Mouse (Mus musculus) megakaryocyte, embryonic 14.5 days (primary cell): ENCODE results near the gene Exoc2. TPM values are rescaled to one million over a fixed set of nuclear protein-coding genes. Genes with fewer than 3 reads are reported as not detected.

Source experiments
- H3K27me3 ChIP-seq: replicated peaks from 2 replicates; pipeline ENCODE3; 2012; ENCODE audit warnings: inconsistent platforms
- H3K36me3 ChIP-seq: replicated peaks from 2 replicates; pipeline ENCODE3; 2012; ENCODE audit warnings: low read length, inconsistent platforms, mixed read lengths
- H3K4me1 ChIP-seq: 2 replicates; pipeline ENCODE4 v1.6.1; 2012; ENCODE audit warnings: inconsistent platforms
- H3K4me3 ChIP-seq: replicated peaks from 2 replicates; pipeline ENCODE3; 2012; ENCODE audit warnings: moderate library complexity, mild to moderate bottlenecking, inconsistent platforms
- H3K9me3 ChIP-seq: 2 replicates; pipeline ENCODE4 v1.6.1; 2012; ENCODE audit warnings: inconsistent platforms
- FLI1 ChIP-seq: IDR thresholded peaks from 2 replicates; pipeline ENCODE4 v1.6.1; 2012; ENCODE audit warnings: low read length, inconsistent platforms, mixed read lengths
- GATA1 ChIP-seq: IDR thresholded peaks from 3 replicates; pipeline ENCODE4 v1.6.1; 2012; ENCODE audit warnings: mixed read lengths, low read length, inconsistent platforms, borderline replicate concordance
- polyA plus RNA-seq: library from polyadenylated mRNA; stranded (reverse); fragments of >175 nt; gene quantifications from 2 replicates; pipeline ENCODE4 v1.2.3, GENCODE M21; 2012; ENCODE audit warnings: low replicate concordance; ENCODE audit not compliant: insufficient read depth

Gene Exoc2
- polyA plus RNA-seq, 1 experiment: 3.9 TPM

DNA sequence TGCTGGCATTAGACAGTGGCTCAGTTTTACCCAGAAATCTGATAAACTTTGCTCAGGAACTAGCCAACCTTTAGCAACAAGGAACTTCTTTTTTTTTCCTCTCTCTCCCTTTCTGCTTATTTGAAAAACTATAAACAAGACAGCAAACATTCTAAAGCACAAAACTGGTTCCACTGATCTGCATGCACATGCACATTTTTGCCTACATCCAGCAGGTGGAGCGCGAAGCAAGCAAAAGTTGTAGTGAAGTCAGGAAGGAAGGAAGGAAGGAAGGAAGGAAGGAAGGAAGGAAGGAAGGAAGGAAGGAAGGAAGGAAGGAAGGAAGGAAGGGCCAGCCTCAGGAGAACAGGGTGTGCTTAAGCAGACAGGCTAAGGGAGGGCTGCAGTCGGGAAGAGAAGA is 109.9 kb downstream of the Exoc2 start:
- TF ChIP-seq FLI1 (no peak), GATA1 (no peak)
- peaks cover 95% of the 10 kb centered on the region for H3K36me3 ChIP-seq
- no peaks in the 10 kb centered on the region for H3K9me3 ChIP-seq
- peaks cover 7% of the 10 kb centered on the region; the same call in 1 of the 2 replicates for H3K4me1 ChIP-seq
- no peaks in the 10 kb centered on the region for H3K27me3 ChIP-seq
- no peak overlapping the region for H3K4me3 ChIP-seq

DNA sequence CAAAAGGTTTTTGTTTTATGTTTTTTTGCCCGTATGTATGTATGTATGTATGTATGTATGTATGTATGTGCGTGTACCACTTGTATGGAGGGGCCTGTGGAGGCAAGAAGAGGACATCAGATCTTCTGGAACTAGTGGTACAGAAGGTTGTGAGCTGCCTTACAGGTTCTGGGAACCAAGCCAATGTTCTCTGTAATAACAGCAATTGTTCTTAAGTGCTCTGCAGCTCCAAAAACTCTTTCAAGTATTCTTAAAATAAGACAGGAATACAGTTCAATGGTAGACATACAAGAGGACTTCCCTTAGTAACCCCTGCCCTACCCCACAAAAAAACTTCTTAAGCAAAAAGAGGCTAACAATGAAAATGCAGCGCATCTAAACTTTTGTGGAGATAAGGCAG is 115.5 kb downstream of the Exoc2 start:
- Histone ChIP-seq H3K27me3 (no peaks in the 10 kb centered on the region), H3K9me3 (no peaks in the 10 kb centered on the region), H3K4me1 (no peaks in the 10 kb centered on the region), H3K4me3 (no peak overlapping the region), H3K36me3 (peaks cover 97% of the 10 kb centered on the region)
- TF ChIP-seq FLI1 (no peak), GATA1 (no peak)

GRCm38 (mm10) chr13:30850736-30851135 is 123.2 kb downstream of the Exoc2 start:
- H3K4me3 ChIP-seq: no peak overlapping the region
- no peak for TF ChIP-seq FLI1
- TF ChIP-seq GATA1: no peak
- no peaks in the 10 kb centered on the region for H3K9me3 ChIP-seq
- peaks cover 87% of the 10 kb centered on the region for H3K36me3 ChIP-seq
- no peaks in the 10 kb centered on the region for H3K27me3 ChIP-seq
- H3K4me1 ChIP-seq: no peaks in the 10 kb centered on the region

- Histone ChIP-seq H3K4me1 (no peaks in the 10 kb centered on the region), H3K36me3 (peaks cover 77% of the 10 kb centered on the region), H3K27me3 (no peaks in the 10 kb centered on the region)
Measured at GRCm38 (mm10) chr13:30848001-30848400, 125.9 kb downstream of the Exoc2 start.

GRCm38 (mm10) chr13:30846506-30846905 is 127.4 kb downstream of the Exoc2 start:
- H3K4me1 ChIP-seq: no peaks in the 10 kb centered on the region
- H3K9me3 ChIP-seq: no peaks in the 10 kb centered on the region
- H3K27me3 ChIP-seq: no peaks in the 10 kb centered on the region
- H3K4me3 ChIP-seq: no peak overlapping the region
- TF ChIP-seq GATA1 (no peak), FLI1 (no peak)
- peaks cover 82% of the 10 kb centered on the region for H3K36me3 ChIP-seq

More at GRCm38 (mm10) chr13:30848001-30848400, 125.9 kb downstream of the Exoc2 start:
- Histone ChIP-seq H3K9me3 (no peaks in the 10 kb centered on the region), H3K4me3 (no peak overlapping the region)
- TF ChIP-seq FLI1 (no peak), GATA1 (no peak)

GRCm38 (mm10) chr13:30843049-30843448 is 130.8 kb downstream of the Exoc2 start:
- no peaks in the 10 kb centered on the region for H3K27me3 ChIP-seq
- TF ChIP-seq FLI1 (no peak), GATA1 (no peak)
- peaks cover 85% of the 10 kb centered on the region for H3K36me3 ChIP-seq
- no peaks in the 10 kb centered on the region for H3K9me3 ChIP-seq
- H3K4me3 ChIP-seq: no peak overlapping the region
- H3K4me1 ChIP-seq: no peaks in the 10 kb centered on the region

- TF ChIP-seq GATA1 (no peak), FLI1 (no peak)
- Histone ChIP-seq H3K27me3 (no peaks in the 10 kb centered on the region), H3K4me3 (no peak overlapping the region), H3K9me3 (no peaks in the 10 kb centered on the region), H3K4me1 (peaks cover 2% of the 10 kb centered on the region; the same call in 1 of the 2 replicates), H3K36me3 (peaks cover 81% of the 10 kb centered on the region)
Measured at GRCm38 (mm10) chr13:30841843-30842242, 132.1 kb downstream of the Exoc2 start.

DNA sequence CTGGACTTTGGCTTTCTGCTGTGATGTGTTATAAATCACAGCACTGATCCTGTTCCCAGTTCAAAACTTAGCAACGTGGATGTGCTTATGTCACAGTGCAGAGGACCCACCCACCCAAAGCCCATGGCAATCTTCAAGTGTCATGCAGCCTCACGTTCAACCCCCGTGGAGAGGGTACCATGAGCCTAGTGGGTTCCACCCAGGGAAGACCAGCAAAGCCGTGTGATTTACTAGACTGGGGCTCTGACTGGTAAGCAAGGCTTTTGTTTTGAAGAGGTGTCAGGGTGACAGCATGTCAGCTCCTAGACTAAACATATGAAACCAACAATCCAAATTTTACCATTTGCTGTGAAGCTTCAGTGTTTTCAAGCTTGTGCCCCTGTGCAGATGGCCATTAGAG is 132.6 kb downstream of the Exoc2 start:
- Histone ChIP-seq H3K36me3 (peaks cover 77% of the 10 kb centered on the region), H3K9me3 (no peaks in the 10 kb centered on the region), H3K4me1 (peaks cover 5% of the 10 kb centered on the region; the same call in 1 of the 2 replicates), H3K27me3 (no peaks in the 10 kb centered on the region), H3K4me3 (no peak overlapping the region)
- TF ChIP-seq GATA1: no peak
- TF ChIP-seq FLI1: no peak

DNA sequence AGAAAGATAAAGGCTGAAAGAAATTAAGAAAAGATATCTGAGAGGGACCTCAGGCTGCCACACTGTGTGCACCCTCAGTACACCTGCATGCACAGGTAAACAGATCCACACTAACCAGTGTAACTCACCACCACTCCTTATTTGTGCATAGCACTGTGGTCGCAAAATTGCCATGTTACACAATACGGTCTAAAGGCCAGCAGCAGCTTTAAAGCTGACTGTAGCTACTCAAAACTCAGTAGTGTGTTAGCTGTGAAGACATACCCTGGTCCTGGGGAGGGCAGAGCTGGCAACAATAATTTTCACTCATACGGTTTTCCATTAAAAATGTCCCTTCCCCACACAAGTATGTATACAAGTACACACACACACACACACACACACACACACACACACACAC is 133.2 kb downstream of the Exoc2 start:
- peaks cover 5% of the 10 kb centered on the region; the same call in 1 of the 2 replicates for H3K4me1 ChIP-seq
- H3K27me3 ChIP-seq: no peaks in the 10 kb centered on the region
- no peaks in the 10 kb centered on the region for H3K9me3 ChIP-seq
- TF ChIP-seq GATA1 (no peak), FLI1 (no peak)
- no peak overlapping the region for H3K4me3 ChIP-seq
- peaks cover 73% of the 10 kb centered on the region for H3K36me3 ChIP-seq

GRCm38 (mm10) chr13:30836342-30836741 is 137.6 kb downstream of the Exoc2 start:
- Histone ChIP-seq H3K9me3 (no peaks in the 10 kb centered on the region), H3K27me3 (no peaks in the 10 kb centered on the region), H3K4me3 (no peak overlapping the region), H3K36me3 (peaks cover 62% of the 10 kb centered on the region), H3K4me1 (peaks cover 43% of the 10 kb centered on the region)
- no peak for TF ChIP-seq GATA1
- TF ChIP-seq FLI1: no peak

DNA sequence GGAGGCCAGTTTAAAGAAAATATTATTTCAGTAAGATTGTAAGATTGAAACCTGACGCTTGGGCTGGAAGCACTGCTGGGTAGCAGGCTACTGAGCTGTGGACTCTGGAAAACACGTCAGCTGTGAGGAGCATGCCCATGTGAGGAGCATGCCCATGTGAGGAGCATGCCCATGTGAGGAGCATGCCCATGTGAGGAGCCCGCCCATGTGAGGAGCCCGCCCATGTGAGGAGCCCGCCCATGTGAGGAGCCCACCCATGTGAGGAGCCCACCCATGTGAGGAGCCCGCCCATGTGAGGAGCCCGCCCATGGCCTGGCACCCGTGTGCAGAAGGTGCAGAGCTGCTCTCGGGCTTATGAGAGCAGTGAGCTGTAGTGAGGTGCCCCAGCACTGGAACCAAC is 139.0 kb downstream of the Exoc2 start:
- TF ChIP-seq FLI1 (no peak), GATA1 (no peak)
- Histone ChIP-seq H3K4me3 (peak overlapping the region; percentile 86), H3K9me3 (no peaks in the 10 kb centered on the region), H3K4me1 (peaks cover 58% of the 10 kb centered on the region), H3K36me3 (peaks cover 63% of the 10 kb centered on the region), H3K27me3 (no peaks in the 10 kb centered on the region)
